ENCODE assay signal across 9 mouse cellular contexts in genomic region chr3:122043102-122043501, GRCm38 (mm10). TPM values are rescaled to one million over a fixed set of nuclear protein-coding genes. Genes with fewer than 3 reads are reported as not detected.
DNase-seq lines count a peak whose midpoint lies in the region; ATAC-seq and TF ChIP-seq lines count a peak whose summit lies in the region.
"Had no signal": no experiment of that assay in that cellular context is flagged by ENCODE, and none has a peak within 500 bp of the region (broad histone marks: within the 10 kb centered on the region; RNA-seq: fewer than 3 reads in every experiment).

No protein-coding gene starts in this region.

- peak overlapping the region; percentile 35; the same call in 1 of the 2 replicates for H3K4me3 ChIP-seq in heart, embryonic 10.5 days
- H3K4me3 ChIP-seq in heart, adult 2 months = no peak overlapping the region
- no peak overlapping the region for H3K4me3 ChIP-seq in liver, embryonic 11.5 days (ENCODE audit: low read depth, low read length)
- 0 out of 2 replicates have a peak overlapping the region, but pooled peaks have one; percentile 17 for H3K4me3 ChIP-seq in forebrain, embryonic 15.5 days
- H3K4me3 ChIP-seq in myocyte = no peak overlapping the region
- H3K4me3 ChIP-seq: liver, embryonic 15.5 days had no signal

- no peaks in the 10 kb centered on the region for H3K9me3 ChIP-seq in heart, embryonic 10.5 days
- H3K9me3 ChIP-seq in liver, embryonic 11.5 days (ENCODE audit: control insufficient read depth, low read length) = no peaks in the 10 kb centered on the region
- no peaks in the 10 kb centered on the region for H3K9me3 ChIP-seq in forebrain, embryonic 15.5 days
- H3K9me3 ChIP-seq: liver, embryonic 15.5 days had no signal

- H3ac ChIP-seq in myocyte (ENCODE audit: control insufficient read depth, insufficient read length) = no peak overlapping the region

- ATAC-seq in liver, embryonic 11.5 days (replicated peaks; ENCODE audit: low FRiP score) = peak; percentile 19; the same call in 1 of the 2 replicates
- ATAC-seq in forebrain, embryonic 15.5 days (replicated peaks) = no peak

- no peak for TF ChIP-seq CTCF in heart, adult 2 months (IDR thresholded peaks at IDR 0.05)

- H3K79me2 ChIP-seq in heart, adult 2 months (replicated peaks; ENCODE audit: control insufficient read depth, insufficient read depth, low read length) = no peaks in the 10 kb centered on the region
- H3K79me2 ChIP-seq in myocyte (ENCODE audit: control insufficient read depth, insufficient read depth) = no peaks in the 10 kb centered on the region

- peaks cover 57% of the 10 kb centered on the region for H3K4me1 ChIP-seq in heart, embryonic 10.5 days
- H3K4me1 ChIP-seq in heart, adult 2 months (ENCODE audit: control insufficient read depth, insufficient read depth, low read length) = peaks cover 21% of the 10 kb centered on the region
- H3K4me1 ChIP-seq in liver, embryonic 11.5 days (replicated peaks; ENCODE audit: control insufficient read depth, insufficient read depth, low read length) = peaks cover 8% of the 10 kb centered on the region; the same call in 1 of the 2 replicates
- peaks cover 48% of the 10 kb centered on the region for H3K4me1 ChIP-seq in forebrain, embryonic 15.5 days

- no peak for TF ChIP-seq POLR2A in heart, adult 2 months (IDR thresholded peaks at IDR 0.05; ENCODE audit: insufficient read depth, low read depth, low read length)
- no peak for TF ChIP-seq POLR2A in myocyte (IDR thresholded peaks at IDR 0.05; ENCODE audit: insufficient read length, low read depth)

- no peak overlapping the region for H3K9ac ChIP-seq in heart, adult 2 months (ENCODE audit: low read depth, low read length)
- H3K9ac ChIP-seq in liver, embryonic 11.5 days (ENCODE audit: low read depth, low read length) = no peak overlapping the region
- no peak overlapping the region for H3K9ac ChIP-seq in forebrain, embryonic 15.5 days (replicated peaks)
- H3K9ac ChIP-seq: liver, embryonic 15.5 days had no signal

- H3K27me3 ChIP-seq in heart, embryonic 10.5 days (ENCODE audit: insufficient read depth, poor library complexity, severe bottlenecking) = peaks cover 10% of the 10 kb centered on the region; the same call in 1 of the 2 replicates
- H3K27me3 ChIP-seq in heart, adult 2 months (ENCODE audit: control insufficient read depth, insufficient read depth, low read length) = no peaks in the 10 kb centered on the region
- H3K27me3 ChIP-seq in liver, embryonic 11.5 days (replicated peaks; ENCODE audit: control insufficient read depth, insufficient read depth, low read length) = peaks cover 2% of the 10 kb centered on the region; the same call in 1 of the 2 replicates
- H3K27me3 ChIP-seq in forebrain, embryonic 15.5 days = peaks cover 48% of the 10 kb centered on the region
- H3K27me3 ChIP-seq in myocyte (ENCODE audit: control insufficient read depth, insufficient read depth, insufficient read length) = no peaks in the 10 kb centered on the region

- WGBS in heart, embryonic 10.5 days = 8% methylated on average over 8 of the region's 8 CpGs
- WGBS in heart, adult 2 months = 10% methylated on average over 8 of the region's 8 CpGs
- 12% methylated on average over 8 of the region's 8 CpGs for WGBS in liver, embryonic 11.5 days
- 11% methylated on average over 8 of the region's 8 CpGs for WGBS in forebrain, embryonic 15.5 days

- no peak for DNase-seq in heart, embryonic 10.5 days (ENCODE audit: low spot score)
- no peak for DNase-seq in heart, adult 2 months
- DNase-seq in liver, embryonic 11.5 days (ENCODE audit: low spot score) = no peak
- no peak for DNase-seq in liver
- DNase-seq in cerebellum, adult 18-20 months = no peak
- no peak for DNase-seq in urinary bladder, adult 18-20 months (ENCODE audit: low spot score in 2 of 2)

- peak overlapping the region; percentile 36 for H3K4me2 ChIP-seq in liver, embryonic 11.5 days
- no peak overlapping the region for H3K4me2 ChIP-seq in forebrain, embryonic 15.5 days (replicated peaks)
- peak overlapping the region; percentile 76 for H3K4me2 ChIP-seq in myocyte (ENCODE audit: low read depth)
- H3K4me2 ChIP-seq: liver, embryonic 15.5 days had no signal

- intact Hi-C loops in heart, adult 2 months (cut with DNase I) = no loop called here

- H3K36me3 ChIP-seq in heart, embryonic 10.5 days = no peaks in the 10 kb centered on the region
- no peaks in the 10 kb centered on the region for H3K36me3 ChIP-seq in heart, adult 2 months (ENCODE audit: control insufficient read depth, insufficient read depth, low read length)
- H3K36me3 ChIP-seq in liver, embryonic 11.5 days (ENCODE audit: control insufficient read depth, insufficient read depth, low read length) = no peaks in the 10 kb centered on the region
- no peaks in the 10 kb centered on the region for H3K36me3 ChIP-seq in forebrain, embryonic 15.5 days
- H3K36me3 ChIP-seq in myocyte (ENCODE audit: control insufficient read depth, insufficient read depth) = no peaks in the 10 kb centered on the region
- H3K36me3 ChIP-seq: liver, embryonic 15.5 days had no signal

- TF ChIP-seq EP300 in heart, adult 2 months (IDR thresholded peaks at IDR 0.05; ENCODE audit: insufficient read depth, low read depth, low read length) = no peak

- peak overlapping the region; percentile 85 for H3K27ac ChIP-seq in heart, embryonic 10.5 days
- no peak overlapping the region for H3K27ac ChIP-seq in heart, adult 2 months
- no peak overlapping the region for H3K27ac ChIP-seq in liver, embryonic 11.5 days (ENCODE audit: low read depth, low read length)
- H3K27ac ChIP-seq in forebrain, embryonic 15.5 days (replicated peaks) = no peak overlapping the region
- H3K27ac ChIP-seq: liver, embryonic 15.5 days had no signal

TF ChIP-seq in myocyte, 11 proteins besides CTCF, POLR2A, EP300 and RAD21:
- TF ChIP-seq SRF (IDR thresholded peaks at IDR 0.05; ENCODE audit: control insufficient read depth, insufficient read length, low read depth) (no peak), POLR2AphosphoS2 (IDR thresholded peaks at IDR 0.05; ENCODE audit: insufficient read length, low read depth) (no peak), E2F4 (IDR thresholded peaks at IDR 0.05; ENCODE audit: insufficient read depth) (no peak), TCF12 (IDR thresholded peaks at IDR 0.05; ENCODE audit: insufficient read depth, poor library complexity, severe bottlenecking) (no peak), MYOG (IDR thresholded peaks at IDR 0.05; ENCODE audit: control insufficient read depth in 1 of 3, insufficient read depth in 1 of 3, insufficient read length in 2 of 3, low read depth in 2 of 3) (no peak), MAX (IDR thresholded peaks at IDR 0.05; ENCODE audit: low read depth) (no peak), CEBPB (IDR thresholded peaks at IDR 0.05; ENCODE audit: insufficient read depth, poor library complexity, severe bottlenecking) (no peak), MYOD1 (IDR thresholded peaks at IDR 0.05; ENCODE audit: control insufficient read depth in 1 of 3, insufficient read length in 2 of 3, low read depth in 2 of 3) (no peak), TCF3 (IDR thresholded peaks at IDR 0.05; ENCODE audit: insufficient read length, low read depth) (no peak), USF1 (IDR thresholded peaks at IDR 0.05; ENCODE audit: low read depth) (no peak), REST (IDR thresholded peaks at IDR 0.05; ENCODE audit: insufficient read depth, insufficient read length) (no peak)
TF ChIP-seq in myocyte: peak in this region for 0.

RNA-seq across cellular contexts. Expression of gene Abca4, which starts 1.1 kb away (rescaled TPM):
- 7.1 and 8.5 TPM in 2 replicates for polyA plus RNA-seq in heart, embryonic 10.5 days (2016; fragmentation: Nextera tagmentation; extraction: Ambion mirVana)
- 1 to 10 TPM; 1.6 to 2.3 TPM for total RNA-seq in heart, adult 2 months (2021)
- 2.6 TPM in 2 replicates for polyA plus RNA-seq in heart, adult 2 months (2012; rRNA removed)
- 1.3 and 3.2 TPM in 2 replicates for polyA plus RNA-seq in liver, embryonic 11.5 days (2014; fragmentation: Nextera tagmentation; extraction: Ambion mirVana)
- polyA plus RNA-seq in forebrain, embryonic 15.5 days (2015; fragmentation: Nextera tagmentation; extraction: Ambion mirVana) = 0.72 and 1.4 TPM in 2 replicates
- polyA plus RNA-seq in myocyte (2012; fragmentation: generic; extraction: Trizol) = 1.7 TPM

Comparison
In these comparisons a context has a peak if more than half of its experiments do, and no peak if none do; other contexts are left out.
1. H3K4me3 ChIP-seq: peak in heart, embryonic 10.5 days (single experiment) and forebrain, embryonic 15.5 days (single experiment); none in heart, adult 2 months (single experiment), liver, embryonic 11.5 days (single experiment) and myocyte (single experiment).